ENCODE assay signal across 20 mouse cellular contexts in genomic region chr12:115012751-115013150, GRCm38 (mm10).
DNase-seq lines count a peak whose midpoint lies in the region; ATAC-seq and TF ChIP-seq lines count a peak whose summit lies in the region.
"Had no signal": no experiment of that assay in that cellular context is flagged by ENCODE, and none has a peak within 500 bp of the region (broad histone marks: within the 10 kb centered on the region; RNA-seq: fewer than 3 reads in every experiment).

No protein-coding gene starts in this region.

- DNase-seq in CD4-positive helper T cell, adult 2 months (ENCODE audit: low read depth, low spot score), result peak; percentile 23
- peak; percentile 26 for DNase-seq in induced T-regulatory cell, adult 2 months (ENCODE audit: low read depth)
- no peak for DNase-seq in midbrain, postnatal 0 days (ENCODE audit: low spot score)
- no peak for DNase-seq in hindbrain, embryonic 14.5 days (ENCODE audit: low spot score)
- DNase-seq: adrenal gland, adult 8-10 months; adrenal gland, postnatal 14 days; adrenal gland, postnatal 36 days; B cell, adult 2 months; cerebellum, adult 11-12 months; cerebellum, adult 2 months; cerebellum, adult 9-10 months; cerebellum, postnatal 10 days; cerebellum, postnatal 25 days; forebrain, postnatal 0 days had no signal

- peak; percentile 54 for ATAC-seq in CD4-positive, CD25-positive, alpha-beta regulatory T cell, adult 4 months
- no peak for ATAC-seq in hindbrain, embryonic 16.5 days
- ATAC-seq in midbrain, postnatal 0 days (ENCODE audit: low FRiP score), result no peak
- ATAC-seq in hindbrain, embryonic 14.5 days (ENCODE audit: low FRiP score), result no peak
- ATAC-seq: forebrain, embryonic 13.5 days; forebrain, embryonic 15.5 days; forebrain, postnatal 0 days had no signal

- H3K4me1 ChIP-seq in hindbrain, embryonic 16.5 days (ENCODE audit: control insufficient read depth, insufficient read depth, low read depth, low read length), result no peaks in the 10 kb centered on the region
- no peaks in the 10 kb centered on the region for H3K4me1 ChIP-seq in midbrain, postnatal 0 days (ENCODE audit: insufficient read depth, low read length)
- no peaks in the 10 kb centered on the region for H3K4me1 ChIP-seq in hindbrain, embryonic 14.5 days (replicated peaks; ENCODE audit: control insufficient read depth, insufficient read depth, low read length)
- H3K4me1 ChIP-seq: embryonic facial prominence, embryonic 10.5 days; embryonic facial prominence, embryonic 12.5 days; forebrain, embryonic 13.5 days; forebrain, embryonic 15.5 days had no signal

- H3K4me3 ChIP-seq in hindbrain, embryonic 16.5 days (ENCODE audit: low read length), result no peak overlapping the region
- no peak overlapping the region for H3K4me3 ChIP-seq in midbrain, postnatal 0 days (ENCODE audit: low read depth, low read length)
- H3K4me3 ChIP-seq in hindbrain, embryonic 14.5 days (replicated peaks; ENCODE audit: low read length), result no peak overlapping the region
- H3K4me3 ChIP-seq: embryonic facial prominence, embryonic 10.5 days; embryonic facial prominence, embryonic 12.5 days; forebrain, embryonic 13.5 days; forebrain, embryonic 15.5 days had no signal

- no peak overlapping the region for H3K4me2 ChIP-seq in hindbrain, embryonic 16.5 days (ENCODE audit: low read length)
- no peak overlapping the region for H3K4me2 ChIP-seq in midbrain, postnatal 0 days (ENCODE audit: low read depth, low read length, poor library complexity, severe bottlenecking)
- H3K4me2 ChIP-seq in hindbrain, embryonic 14.5 days (replicated peaks), result no peak overlapping the region
- H3K4me2 ChIP-seq: embryonic facial prominence, embryonic 12.5 days; forebrain, embryonic 13.5 days; forebrain, embryonic 15.5 days had no signal

- H3K9ac ChIP-seq in hindbrain, embryonic 16.5 days (ENCODE audit: low read depth, low read length), result no peak overlapping the region
- H3K9ac ChIP-seq in midbrain, postnatal 0 days (replicated peaks; ENCODE audit: low read length, poor library complexity, severe bottlenecking), result no peak overlapping the region
- H3K9ac ChIP-seq in hindbrain, embryonic 14.5 days, result no peak overlapping the region
- H3K9ac ChIP-seq: embryonic facial prominence, embryonic 12.5 days; forebrain, embryonic 13.5 days; forebrain, embryonic 15.5 days; forebrain, postnatal 0 days had no signal

- H3K9me3 ChIP-seq in hindbrain, embryonic 16.5 days (ENCODE audit: control insufficient read depth, low read length), result peaks cover 15% of the 10 kb centered on the region
- H3K9me3 ChIP-seq in midbrain, postnatal 0 days (ENCODE audit: low read length), result peaks cover 26% of the 10 kb centered on the region
- H3K9me3 ChIP-seq in hindbrain, embryonic 14.5 days (ENCODE audit: control insufficient read depth, low read length), result peaks cover 31% of the 10 kb centered on the region; the same call in 1 of the 2 replicates

- no peaks in the 10 kb centered on the region for H3K27me3 ChIP-seq in hindbrain, embryonic 16.5 days (replicated peaks; ENCODE audit: control insufficient read depth, insufficient read depth, low read length)
- H3K27me3 ChIP-seq in midbrain, postnatal 0 days (ENCODE audit: insufficient read depth, low read length), result no peaks in the 10 kb centered on the region
- no peaks in the 10 kb centered on the region for H3K27me3 ChIP-seq in hindbrain, embryonic 14.5 days (ENCODE audit: control insufficient read depth, insufficient read depth, low read length)
- H3K27me3 ChIP-seq: embryonic facial prominence, embryonic 12.5 days; forebrain, embryonic 13.5 days; forebrain, embryonic 15.5 days had no signal

- no peak for TF ChIP-seq CTCF in midbrain, postnatal 0 days (IDR thresholded peaks at IDR 0.05)

- no peak overlapping the region for H3K27ac ChIP-seq in hindbrain, embryonic 16.5 days (ENCODE audit: low read depth, low read length)
- no peak overlapping the region for H3K27ac ChIP-seq in midbrain, postnatal 0 days (ENCODE audit: low read depth, low read length)
- H3K27ac ChIP-seq in hindbrain, embryonic 14.5 days, result no peak overlapping the region
- H3K27ac ChIP-seq: embryonic facial prominence, embryonic 10.5 days; embryonic facial prominence, embryonic 12.5 days; forebrain, embryonic 13.5 days; forebrain, embryonic 15.5 days had no signal

- no peaks in the 10 kb centered on the region for H3K36me3 ChIP-seq in hindbrain, embryonic 16.5 days (ENCODE audit: control insufficient read depth, insufficient read depth, low read length)
- H3K36me3 ChIP-seq in midbrain, postnatal 0 days (ENCODE audit: insufficient read depth, low read length), result no peaks in the 10 kb centered on the region
- H3K36me3 ChIP-seq in hindbrain, embryonic 14.5 days (replicated peaks; ENCODE audit: control insufficient read depth, insufficient read depth), result no peaks in the 10 kb centered on the region
- H3K36me3 ChIP-seq: embryonic facial prominence, embryonic 10.5 days; embryonic facial prominence, embryonic 12.5 days; forebrain, embryonic 15.5 days had no signal

- WGBS in hindbrain, embryonic 16.5 days, result 79% methylated on average over 3 of the region's 3 CpGs
- WGBS in midbrain, postnatal 0 days, result 88% methylated on average over 3 of the region's 3 CpGs
- 93% methylated on average over 3 of the region's 3 CpGs for WGBS in hindbrain, embryonic 14.5 days

Comparison
In these comparisons a context has a peak if more than half of its experiments do, and no peak if none do; other contexts are left out.
1. DNase-seq: peak in CD4-positive helper T cell, adult 2 months (single experiment) and induced T-regulatory cell, adult 2 months (single experiment); none in midbrain, postnatal 0 days (single experiment) and hindbrain, embryonic 14.5 days (single experiment).